Mouse (Mus musculus) small intestine, adult 2 months (tissue): ENCODE results near the gene Gm20388.

Experiments
- CTCF ChIP-seq: fragments of 200-500 bp; IDR thresholded peaks from 2 replicates; pipeline ENCODE4 v1.5.1; 2012; ENCODE audit warnings: low read depth, mild to moderate bottlenecking, control low read depth, inconsistent platforms, low read length, moderate library complexity, mixed read lengths; ENCODE audit not compliant: insufficient replicate concordance, insufficient read length; ENCODE audit errors: extremely low read depth
- POLR2A ChIP-seq: fragments of 200-500 bp; IDR thresholded peaks from 2 replicates; pipeline ENCODE4 v1.6.1; 2012; ENCODE audit warnings: low read depth, mild to moderate bottlenecking, control low read depth, inconsistent platforms, low read length, moderate library complexity

- TF ChIP-seq CTCF (peak; percentile 49; the same call in 1 of the 2 replicates), POLR2A (no peak)
Observed at GRCm38 (mm10) chr8:122435375-122435774, 2524.7 kb downstream of the Gm20388 start.
